Mouse (Mus musculus) MEL (cell line): ENCODE data around the gene Tob2. TPM values are rescaled to one million over a fixed set of nuclear protein-coding genes. Genes with fewer than 3 reads are reported as not detected.
A peak's percentile ranks its signal among the peaks of the same experiment; 100 is the strongest.

Source experiments
- DNase-seq: peaks from one replicate; pipeline ENCODE4 v3.0.0; 2011; ENCODE audit warnings: low read depth, low spot score
- H3K27ac ChIP-seq: 2 replicates; pipeline ENCODE4 v1.5.1; 2012; ENCODE audit warnings: low read depth, mild to moderate bottlenecking, control low read depth, low read length, moderate library complexity; ENCODE audit not compliant: control insufficient read depth
- H3K27me3 ChIP-seq, 2 experiments: fragments of 150-350 bp in 1 of 2; sonication (generic) in 1 of 2; 2 replicates each; pipeline ENCODE4 v1.6.1; 2012; ENCODE audit warnings: low read length in 2 of 2, mild to moderate bottlenecking in 2 of 2, improper control_type of control experiment in 1 of 2, moderate library complexity in 1 of 2; ENCODE audit not compliant: insufficient read depth in 2 of 2, control insufficient read depth in 1 of 2
- H3K36me3 ChIP-seq, 2 experiments: 2 replicates each; pipeline ENCODE4 v1.6.1; 2012 to 2014; ENCODE audit warnings: low read length in 2 of 2, improper control_type of control experiment in 1 of 2, inconsistent platforms in 1 of 2, mild to moderate bottlenecking in 1 of 2; ENCODE audit not compliant: insufficient read depth in 2 of 2, control insufficient read depth in 1 of 2
- H3K4me1 ChIP-seq, 2 experiments: fragments of 150-350 bp in 1 of 2; sonication (generic) in 1 of 2; 2 replicates each; pipeline ENCODE4 v1.6.1; 2012; ENCODE audit warnings: low read length in 2 of 2, improper control_type of control experiment in 1 of 2, mild to moderate bottlenecking in 1 of 2; ENCODE audit not compliant: insufficient read depth in 2 of 2, control insufficient read depth in 1 of 2
- H3K4me3 ChIP-seq, 2 experiments: fragments of 150-350 bp in 1 of 2; sonication (generic) in 1 of 2; 2 replicates each; pipeline ENCODE4 v1.5.1; 2012; ENCODE audit warnings: low read depth in 2 of 2, low read length in 2 of 2, mild to moderate bottlenecking in 2 of 2, moderate library complexity in 2 of 2, control low read depth in 1 of 2, improper control_type of control experiment in 1 of 2; ENCODE audit not compliant: control insufficient read depth in 1 of 2, insufficient read depth in 1 of 2
- H3K79me2 ChIP-seq: 2 replicates; pipeline ENCODE4 v1.6.1; 2012; ENCODE audit warnings: mild to moderate bottlenecking, low read length, moderate library complexity; ENCODE audit not compliant: control insufficient read depth, poor library complexity, insufficient read depth
- H3K9ac ChIP-seq: 2 replicates; pipeline ENCODE4 v1.6.1; 2012; ENCODE audit warnings: low read depth, mild to moderate bottlenecking, control low read depth, low read length, moderate library complexity; ENCODE audit not compliant: control insufficient read depth, poor library complexity, severe bottlenecking
- H3K9me3 ChIP-seq: fragments of 150-350 bp; sonication (generic); replicated peaks from 2 replicates; pipeline ENCODE4 v1.6.1; 2012; ENCODE audit warnings: mild to moderate bottlenecking, low read length, improper control_type of control experiment, moderate library complexity; ENCODE audit not compliant: insufficient read depth
- CTCF ChIP-seq, 3 experiments: IDR thresholded peaks in 2 of 3; conservative IDR thresholded peaks in 1 of 3; 2 replicates each; pipeline ENCODE4 v1.5.1; 2011 to 2012; ENCODE audit warnings: low read length in 3 of 3, low read depth in 2 of 3, mild to moderate bottlenecking in 2 of 3, improper control_type of control experiment in 1 of 3, inconsistent platforms in 1 of 3, mixed read lengths in 1 of 3, moderate library complexity in 1 of 3; ENCODE audit not compliant: control insufficient read depth in 1 of 3, insufficient read depth in 1 of 3, poor library complexity in 1 of 3, severe bottlenecking in 1 of 3
- EP300 ChIP-seq, 2 experiments: IDR thresholded peaks; 2 replicates each; pipeline ENCODE4 v1.6.1; 2011; ENCODE audit warnings: improper control_type of control experiment in 2 of 2, low read length in 2 of 2, low read depth in 1 of 2, mild to moderate bottlenecking in 1 of 2
- GABPA ChIP-seq: IDR thresholded peaks from 2 replicates; pipeline ENCODE4 v1.6.1; 2012; ENCODE audit warnings: low read depth, mild to moderate bottlenecking, inconsistent platforms, low read length, improper control_type of control experiment, moderate library complexity
- JUND ChIP-seq: IDR thresholded peaks from 2 replicates; pipeline ENCODE4 v1.6.1; 2011; ENCODE audit warnings: low read depth, mild to moderate bottlenecking, improper control_type of control experiment, low read length
- MAZ ChIP-seq: IDR thresholded peaks from 2 replicates; pipeline ENCODE4 v1.6.1; 2012; ENCODE audit warnings: low read depth, mild to moderate bottlenecking, inconsistent platforms, low read length, improper control_type of control experiment
- NELFE ChIP-seq: IDR thresholded peaks from 2 replicates; pipeline ENCODE4 v1.6.1; 2011; ENCODE audit warnings: low read depth, low read length, improper control_type of control experiment
- POLR2AphosphoS2 ChIP-seq: IDR thresholded peaks from 2 replicates; pipeline ENCODE4 v1.6.1; 2011; ENCODE audit warnings: low read length, improper control_type of control experiment
- RCOR1 ChIP-seq: IDR thresholded peaks from 2 replicates; pipeline ENCODE4 v1.6.1; 2012; ENCODE audit warnings: low read depth, mild to moderate bottlenecking, inconsistent platforms, low read length, improper control_type of control experiment
- SIN3A ChIP-seq: IDR thresholded peaks from 2 replicates; pipeline ENCODE4 v1.6.1; 2012; ENCODE audit warnings: low read length, improper control_type of control experiment, inconsistent platforms
- TAL1 ChIP-seq: IDR thresholded peaks from 2 replicates; pipeline ENCODE4 v1.6.1; 2012; ENCODE audit warnings: mild to moderate bottlenecking, inconsistent platforms, low read length, moderate library complexity, mixed read lengths
- TCF12 ChIP-seq: IDR thresholded peaks from 2 replicates; pipeline ENCODE4 v1.6.1; 2014; ENCODE audit warnings: low read depth, mild to moderate bottlenecking, inconsistent platforms, low read length, improper control_type of control experiment, moderate library complexity
- UBTF ChIP-seq: IDR thresholded peaks from 2 replicates; pipeline ENCODE4 v1.6.1; 2012; ENCODE audit warnings: low read depth, mild to moderate bottlenecking, inconsistent platforms, low read length, improper control_type of control experiment, moderate library complexity, borderline replicate concordance; ENCODE audit not compliant: insufficient read depth
- USF1 ChIP-seq: IDR thresholded peaks from 2 replicates; pipeline ENCODE4 v1.6.1; 2014; ENCODE audit warnings: low read depth, mild to moderate bottlenecking, inconsistent platforms, low read length, improper control_type of control experiment, moderate library complexity
- USF2 ChIP-seq, 2 experiments: IDR thresholded peaks; 2 replicates each; pipeline ENCODE4 v1.6.1; 2011 to 2012; ENCODE audit warnings: improper control_type of control experiment in 2 of 2, low read length in 2 of 2, borderline replicate concordance in 1 of 2, inconsistent platforms in 1 of 2, low read depth in 1 of 2, mild to moderate bottlenecking in 1 of 2; ENCODE audit not compliant: insufficient read depth in 1 of 2
- ZC3H11A ChIP-seq: IDR thresholded peaks from 2 replicates; pipeline ENCODE4 v1.6.1; 2012; ENCODE audit warnings: low read depth, mild to moderate bottlenecking, inconsistent platforms, low read length, improper control_type of control experiment
- ZKSCAN1 ChIP-seq: IDR thresholded peaks from 2 replicates; pipeline ENCODE4 v1.6.1; 2012; ENCODE audit warnings: low read depth, mild to moderate bottlenecking, inconsistent platforms, low read length, improper control_type of control experiment, moderate library complexity
- ZMIZ1 ChIP-seq: IDR thresholded peaks from 2 replicates; pipeline ENCODE4 v1.6.1; 2012; ENCODE audit warnings: low read depth, mild to moderate bottlenecking, inconsistent platforms, low read length, improper control_type of control experiment, moderate library complexity
- ZNF384 ChIP-seq: IDR thresholded peaks from 2 replicates; pipeline ENCODE4 v1.6.1; 2012; ENCODE audit warnings: low read depth, mild to moderate bottlenecking, inconsistent platforms, low read length, improper control_type of control experiment
- polyA plus RNA-seq, 2 experiments: library from polyadenylated mRNA; stranded (reverse) in 1 of 2; unstranded in 1 of 2; fragments of >175 nt in 1 of 2; fragments of >200 nt in 1 of 2; gene quantifications; 2 replicates each; pipeline versions ENCODE4 v1.2.1 to v1.2.4; 2012; ENCODE audit warnings: low replicate concordance in 2 of 2, low read depth in 1 of 2; ENCODE audit not compliant: insufficient read length in 2 of 2, insufficient read depth in 1 of 2, missing spikeins in 1 of 2
- total RNA-seq: library from RNA; depleted of rRNA; stranded (reverse); fragments of 300-350 nt; gene quantifications from 2 replicates; pipeline ENCODE4 v1.2.3, GENCODE M21; 2012

The Tob2 gene
- total and polyA plus RNA-seq, 3 experiments = 20.7 to 23.5 TPM; not detected in 1

- TF ChIP-seq ZMIZ1 = no peak
- TF ChIP-seq MAZ = no peak
- TF ChIP-seq ZNF384 = peak; percentile 58; the same call in 1 of the 2 replicates
- no peak for TF ChIP-seq JUND
- TF ChIP-seq, all 39 proteins: peak for 7
Observed at GRCm38 (mm10) chr15:81848301-81848700, 10.3 kb downstream of the Tob2 start (continued).

- TF ChIP-seq USF1 (no peak), SIN3A (no peak), UBTF (no peak), JUND (no peak), TCF12 (no peak), USF2 (IDR thresholded peaks at IDR 0.05; ENCODE audit: borderline replicate concordance in 1 of 2, insufficient read depth in 1 of 2, low read depth in 1 of 2, low read length in 2 of 2) (no peak), ZC3H11A (no peak), TAL1 (no peak)
- DNase-seq = no peak
- Histone ChIP-seq H3K79me2 (peaks cover 15% of the 10 kb centered on the region), H3K9ac (no peak overlapping the region), H3K27me3 (no peaks in the 10 kb centered on the region), H3K36me3 (peaks cover 0 to 6% of the 10 kb centered on the region in 2 experiments; a peak in 2 of 4 replicates), H3K9me3 (no peaks in the 10 kb centered on the region), H3K27ac (no peak overlapping the region), H3K4me3 (no peak overlapping the region), H3K4me1 (no peaks in the 10 kb centered on the region)
Observed at GRCm38 (mm10) chr15:81847861-81848260, 10.7 kb downstream of the Tob2 start.

- H3K27ac ChIP-seq = no peak overlapping the region
- no peaks in the 10 kb centered on the region for H3K9me3 ChIP-seq
- no peak for DNase-seq
- no peak overlapping the region for H3K4me3 ChIP-seq
- H3K9ac ChIP-seq = no peak overlapping the region
- no peaks in the 10 kb centered on the region for H3K4me1 ChIP-seq
- H3K27me3 ChIP-seq = no peaks in the 10 kb centered on the region
- peaks cover 0 to 6% of the 10 kb centered on the region in 2 experiments; a peak in 2 of 4 replicates for H3K36me3 ChIP-seq
- H3K79me2 ChIP-seq = peaks cover 12% of the 10 kb centered on the region
- TF ChIP-seq USF2 (IDR thresholded peaks at IDR 0.05; ENCODE audit: borderline replicate concordance in 1 of 2, insufficient read depth in 1 of 2, low read depth in 1 of 2, low read length in 2 of 2) (no peak), GABPA (no peak), POLR2AphosphoS2 (no peak), NELFE (no peak), RCOR1 (no peak), EP300 (IDR thresholded peaks at IDR 0.05; ENCODE audit: low read depth in 1 of 2, low read length in 2 of 2) (no peak), ZKSCAN1 (no peak), CTCF (IDR thresholded peaks at IDR 0.05 in 2 of 3, conservative IDR thresholded peaks at IDR 0.05 in 1 of 3; ENCODE audit: control insufficient read depth in 1 of 3, insufficient read depth in 1 of 3, low read depth in 2 of 3, low read length in 3 of 3, poor library complexity in 1 of 3, severe bottlenecking in 1 of 3) (no peak), TAL1 (no peak), ZC3H11A (no peak), ZNF384 (no peak)
- TF ChIP-seq, all 39 proteins: peak for 0
Observed at GRCm38 (mm10) chr15:81847161-81847560, 11.4 kb downstream of the Tob2 start.
